Mouse (Mus musculus) small intestine, adult 2 months (tissue): Measurements from ENCODE around the gene Cirbp.

Experiments used
- CTCF ChIP-seq: fragments of 200-500 bp; IDR thresholded peaks from 2 replicates; pipeline ENCODE4 v1.5.1; 2012; ENCODE audit warnings: low read depth, mild to moderate bottlenecking, control low read depth, inconsistent platforms, low read length, moderate library complexity, mixed read lengths; ENCODE audit not compliant: insufficient replicate concordance, insufficient read length; ENCODE audit errors: extremely low read depth
- POLR2A ChIP-seq: fragments of 200-500 bp; IDR thresholded peaks from 2 replicates; pipeline ENCODE4 v1.6.1; 2012; ENCODE audit warnings: low read depth, mild to moderate bottlenecking, control low read depth, inconsistent platforms, low read length, moderate library complexity

GRCm38 (mm10) chr10:80168038-80168661 is 2.4 kb downstream of the Cirbp start:
- TF ChIP-seq CTCF: no peak
- no peak for TF ChIP-seq POLR2A
